ENCODE assay signal across 22 mouse cellular contexts in genomic region chr3:61309197-61309596, GRCm38 (mm10). TPM values are rescaled to one million over a fixed set of nuclear protein-coding genes. Genes with fewer than 3 reads are reported as not detected.
DNase-seq lines count a peak whose midpoint lies in the region; ATAC-seq lines count a peak whose summit lies in the region.
"Had no signal": no experiment of that assay in that cellular context is flagged by ENCODE, and none has a peak within 500 bp of the region (broad histone marks: within the 10 kb centered on the region; RNA-seq: fewer than 3 reads in every experiment).

No protein-coding gene starts in this region.

- DNase-seq in lung, adult 18-20 months = no peak
- no peak for DNase-seq in urinary bladder, adult 2 months (ENCODE audit: low spot score)
- no peak for DNase-seq in lung, postnatal 4 days
- DNase-seq: adrenal gland, adult 2 months; adrenal gland, postnatal 10 days; adrenal gland, postnatal 25 days; cerebellum, adult 11 months; cerebellum, adult 18-20 months; cerebellum, adult 8-10 months; cerebellum, adult 9-11 months; cerebellum, postnatal 14 days; cerebellum, postnatal 36 days; embryo, embryonic 11 days; forebrain, postnatal 0 days had no signal

- peak; percentile 84 for ATAC-seq in granulocyte monocyte progenitor cell, adult 5-6 weeks (replicated peaks; ENCODE audit: poor library complexity, severe bottlenecking)
- ATAC-seq in megakaryocyte progenitor cell, adult 5-6 weeks (replicated peaks; ENCODE audit: poor library complexity) = peak; percentile 60
- ATAC-seq: forebrain, embryonic 13.5 days; forebrain, embryonic 15.5 days; forebrain, postnatal 0 days had no signal

RNA-seq across cellular contexts. Expression of gene Rap2b, which starts 52.2 kb away (rescaled TPM):
- total RNA-seq in granulocyte monocyte progenitor cell, adult 5-6 weeks (2014; fragmentation: Nextera tagmentation) = 4.0 and 5.2 TPM in 2 replicates
- 8.1 and 10.5 TPM in 2 replicates for total RNA-seq in granulocyte monocyte progenitor cell, adult 5-6 weeks (2017)
- 5.6 and 6.1 TPM in 2 replicates for total RNA-seq in megakaryocyte progenitor cell, adult 5-6 weeks (2015)
- 6.5 and 7.8 TPM in 2 replicates for total RNA-seq in megakaryocyte progenitor cell, adult 5-6 weeks (2017)
- 7.2 and 7.8 TPM in 2 replicates for polyA plus RNA-seq in urinary bladder, adult 2 months (2012; rRNA removed)

RNA-seq across cellular contexts. Expression of gene B430305J03Rik, which starts 56.6 kb away (rescaled TPM):
- 0.06 TPM in 1 of 2 replicates, not detected in the other for total RNA-seq in granulocyte monocyte progenitor cell, adult 5-6 weeks (2014; fragmentation: Nextera tagmentation)
- 0.15 and 0.34 TPM in 2 replicates for total RNA-seq in granulocyte monocyte progenitor cell, adult 5-6 weeks (2017)
- 0.07 and 0.22 TPM in 2 replicates for total RNA-seq in megakaryocyte progenitor cell, adult 5-6 weeks (2015)
- 0.92 and 1.0 TPM in 2 replicates for total RNA-seq in megakaryocyte progenitor cell, adult 5-6 weeks (2017)
- polyA plus RNA-seq in urinary bladder, adult 2 months (2012; rRNA removed) = 0.22 and 0.35 TPM in 2 replicates
- polyA plus RNA-seq: embryonic facial prominence, embryonic 11.5 days; embryonic facial prominence, embryonic 13.5 days; embryonic facial prominence, embryonic 15.5 days; forebrain, embryonic 11.5 days; forebrain, embryonic 13.5 days; forebrain, embryonic 15.5 days; forebrain, postnatal 0 days had no signal
